Mouse (Mus musculus) intestine, embryonic 14.5 days (tissue): Measurements from ENCODE around the gene Apobec3. TPM values are rescaled to one million over a fixed set of nuclear protein-coding genes. Genes with fewer than 3 reads are reported as not detected.

Experiments used
- ATAC-seq: fragments of 200-750 bp; cut with Nextera tagmentation; replicated peaks from 2 replicates; pipeline ENCODE4 v1.8.0; 2017; ENCODE audit warnings: low read depth, moderate number of reproducible peaks, moderate TSS enrichment, moderate library complexity; ENCODE audit not compliant: low FRiP score, low TSS enrichment
- DNase-seq: peaks from one replicate; pipeline ENCODE4 v3.0.0-alpha.2; 2018; ENCODE audit warnings: low spot score
- H3K27ac ChIP-seq: fragments of 300-500 bp; sonication (generic); 2 replicates; pipeline ENCODE4 v1.5.1; 2014; ENCODE audit warnings: low read depth, mild to moderate bottlenecking, control low read depth
- H3K27me3 ChIP-seq: fragments of 300-500 bp; sonication (generic); replicated peaks from 2 replicates; pipeline ENCODE4 v1.6.1; 2014; ENCODE audit warnings: low read length, control low read depth; ENCODE audit not compliant: control insufficient read depth, insufficient read depth
- H3K36me3 ChIP-seq: fragments of 300-500 bp; sonication (generic); 2 replicates; pipeline ENCODE4 v1.6.1; 2014; ENCODE audit warnings: low read length, control low read depth; ENCODE audit not compliant: control insufficient read depth, insufficient read depth
- H3K4me1 ChIP-seq: fragments of 300-500 bp; sonication (generic); replicated peaks from 2 replicates; pipeline ENCODE4 v1.6.1; 2014; ENCODE audit warnings: low read length, control low read depth, mixed read lengths; ENCODE audit not compliant: control insufficient read depth, insufficient read depth
- H3K4me2 ChIP-seq: fragments of 300-500 bp; sonication (generic); 2 replicates; pipeline ENCODE4 v1.6.1; 2014; ENCODE audit warnings: low read length
- H3K4me3 ChIP-seq: fragments of 300-500 bp; sonication (generic); 2 replicates; pipeline ENCODE4 v1.5.1; 2014; ENCODE audit warnings: low read depth, low read length, control low read depth, mixed read lengths
- H3K9ac ChIP-seq: fragments of 300-500 bp; sonication (generic); 2 replicates; pipeline ENCODE4 v1.6.1; 2014; ENCODE audit warnings: mild to moderate bottlenecking, low read length
- H3K9me3 ChIP-seq: fragments of 300-500 bp; sonication (generic); 2 replicates; pipeline ENCODE4 v1.6.1; 2016; ENCODE audit warnings: low read length, control low read depth; ENCODE audit not compliant: control insufficient read depth
- WGBS: fragments of 180-500 bp; shearing (Covaris S2); extraction: QIAGEN DNeasy Blood & Tissue Kit; methylation state at CpG from one replicate; pipeline ENCODE4 v1.1.7; 2014; 5-methylcytosine and 5-hydroxymethylcytosine counted together
- polyA plus RNA-seq: library from polyadenylated mRNA; unstranded; fragments of >200 nt; fragmentation: Nextera tagmentation; extraction: Ambion mirVana; gene quantifications from 2 replicates; pipeline ENCODE4 v1.2.1, GENCODE M21; 2014

The Apobec3 gene
- polyA plus RNA-seq, 1 experiment from 2014 or later, result 11.3 TPM

DNA sequence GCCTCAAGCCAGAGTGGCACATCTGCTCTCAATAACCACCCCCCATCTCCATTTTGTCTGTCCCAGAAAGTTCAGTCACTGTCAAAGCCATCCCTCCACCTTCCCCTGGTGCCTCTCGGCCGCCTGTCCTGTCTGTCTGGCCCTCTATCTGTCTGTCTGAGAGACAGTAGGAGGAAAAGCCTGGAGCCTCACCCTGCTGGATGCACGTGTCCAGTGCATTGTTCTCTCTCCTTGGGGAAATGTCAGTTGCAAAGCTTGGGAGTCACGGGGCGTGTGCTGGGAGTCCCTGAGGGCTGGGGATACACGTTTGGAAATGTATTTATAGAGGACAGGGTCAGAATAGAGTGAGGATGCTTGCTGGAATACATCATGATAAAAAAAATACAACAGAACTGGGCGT lies 62.0 kb downstream of the Apobec3 start:
- no peak overlapping the region for H3K9ac ChIP-seq
- peaks cover 33% of the 10 kb centered on the region for H3K4me1 ChIP-seq
- DNase-seq (no peak), ATAC-seq (no peak)
- no peaks in the 10 kb centered on the region for H3K27me3 ChIP-seq
- H3K36me3 ChIP-seq, result no peaks in the 10 kb centered on the region
- H3K9me3 ChIP-seq, result no peaks in the 10 kb centered on the region
- no peak overlapping the region for H3K4me2 ChIP-seq
- no peak overlapping the region for H3K4me3 ChIP-seq
- WGBS, result 78% methylated on average over 7 of the region's 7 CpGs
- no peak overlapping the region for H3K27ac ChIP-seq

DNA sequence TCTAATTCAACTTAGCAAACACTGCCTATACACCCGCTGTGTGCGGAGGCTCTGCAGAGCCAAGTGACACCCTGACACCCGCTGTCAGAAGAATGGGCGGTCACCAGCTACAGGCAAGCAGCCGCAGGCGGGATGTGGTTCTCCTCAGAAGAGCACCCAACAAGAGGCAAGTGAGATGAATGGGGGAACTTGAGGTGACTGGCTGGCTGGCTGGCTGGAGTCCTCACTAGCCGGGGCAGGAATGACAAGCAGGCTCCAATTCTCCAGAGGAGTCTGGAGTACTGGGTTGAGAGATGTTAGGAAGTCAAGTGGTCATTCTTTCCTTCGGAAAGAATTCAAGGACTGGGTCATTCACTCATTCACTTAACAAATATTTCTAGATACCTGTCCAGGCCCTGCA lies 65.1 kb downstream of the Apobec3 start:
- no peak for DNase-seq
- H3K27me3 ChIP-seq, result no peaks in the 10 kb centered on the region
- no peaks in the 10 kb centered on the region for H3K36me3 ChIP-seq
- 78% methylated on average over 8 of the region's 8 CpGs for WGBS
- no peak overlapping the region for H3K9ac ChIP-seq
- H3K27ac ChIP-seq, result no peak overlapping the region
- H3K4me2 ChIP-seq, result no peak overlapping the region
- no peak overlapping the region for H3K4me3 ChIP-seq
- no peak for ATAC-seq
- H3K9me3 ChIP-seq, result no peaks in the 10 kb centered on the region
- H3K4me1 ChIP-seq, result peaks cover 12% of the 10 kb centered on the region

DNA sequence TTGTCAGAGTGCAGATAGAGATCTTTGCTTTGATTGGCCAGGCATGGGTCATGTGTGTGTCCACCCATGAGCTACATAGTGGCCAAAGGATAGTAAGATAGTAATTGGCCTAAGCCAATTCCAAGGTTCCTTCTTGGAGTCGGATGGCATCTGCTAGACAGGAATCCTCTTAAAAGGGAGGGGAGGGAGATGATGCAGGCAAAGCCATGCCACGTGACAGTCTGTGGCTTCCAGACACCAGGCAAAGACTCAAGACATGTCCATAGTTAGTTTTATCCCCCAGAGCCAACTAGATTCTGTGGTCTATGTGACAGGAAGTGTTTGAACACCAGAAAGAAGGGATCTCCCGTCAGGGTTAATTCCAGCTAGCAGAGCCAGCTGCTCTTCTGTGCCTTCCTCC lies 67.0 kb downstream of the Apobec3 start:
- H3K4me2 ChIP-seq, result no peak overlapping the region
- H3K27me3 ChIP-seq, result no peaks in the 10 kb centered on the region
- H3K36me3 ChIP-seq, result no peaks in the 10 kb centered on the region
- no peaks in the 10 kb centered on the region for H3K4me1 ChIP-seq
- 46% methylated on average over 3 of the region's 3 CpGs for WGBS
- H3K27ac ChIP-seq, result no peak overlapping the region
- H3K9me3 ChIP-seq, result no peaks in the 10 kb centered on the region
- no peak overlapping the region for H3K9ac ChIP-seq
- ATAC-seq (no peak), DNase-seq (no peak)
- H3K4me3 ChIP-seq, result no peak overlapping the region

DNA sequence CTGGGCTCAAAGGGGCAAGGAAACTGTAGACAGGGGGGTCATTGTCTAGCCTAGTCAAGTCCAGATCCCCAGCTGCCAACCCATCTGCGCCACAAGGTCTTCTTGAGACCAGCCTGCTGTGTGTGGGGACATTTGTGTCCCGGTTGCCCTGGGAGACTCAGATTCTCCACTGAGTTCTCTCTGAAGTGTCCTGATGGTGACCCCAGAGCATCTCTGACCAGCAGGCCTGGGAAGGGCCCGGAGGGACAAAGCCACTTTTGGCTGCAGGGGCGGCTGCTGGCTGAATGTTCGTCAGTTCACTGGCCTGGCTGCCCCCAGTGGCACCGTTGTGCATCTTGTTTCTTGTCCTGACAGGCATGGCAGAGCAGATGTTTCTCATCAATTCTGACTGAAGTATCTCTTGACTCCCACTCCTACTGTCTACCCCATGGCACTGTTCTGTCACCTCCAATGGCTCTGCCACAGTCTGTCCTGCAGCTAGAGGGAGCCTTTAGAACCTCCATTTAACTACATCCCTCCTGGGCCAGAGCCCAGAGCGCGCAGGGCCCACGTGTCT lies 70.0 kb downstream of the Apobec3 start:
- DNase-seq (no peak), ATAC-seq (no peak)
- Histone ChIP-seq H3K9me3 (no peaks in the 10 kb centered on the region), H3K4me2 (no peak overlapping the region), H3K36me3 (no peaks in the 10 kb centered on the region), H3K4me3 (no peak overlapping the region), H3K9ac (no peak overlapping the region), H3K27me3 (no peaks in the 10 kb centered on the region), H3K27ac (no peak overlapping the region), H3K4me1 (no peaks in the 10 kb centered on the region)
- 67% methylated on average over 9 of the region's 9 CpGs for WGBS

DNA sequence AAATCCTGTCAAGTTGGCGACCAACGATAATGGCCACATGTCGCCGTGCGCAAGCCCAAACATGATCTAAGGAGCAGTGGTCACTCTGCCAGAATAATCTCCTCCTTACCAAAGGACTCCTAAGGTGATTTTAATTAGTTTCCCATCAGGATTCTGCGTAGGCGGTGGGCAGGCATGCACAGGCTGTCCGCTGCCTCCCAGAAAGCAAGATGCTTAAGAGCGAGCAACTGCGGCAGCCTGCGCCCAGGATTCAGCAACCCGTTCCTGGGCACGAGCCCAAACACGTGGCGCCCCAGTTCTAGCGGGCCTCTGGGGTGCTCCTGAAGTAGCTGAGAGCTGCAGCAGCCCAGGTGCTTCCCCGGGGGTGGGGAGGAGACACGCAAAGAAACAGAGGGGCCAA lies 71.2 kb downstream of the Apobec3 start:
- ATAC-seq (no peak), DNase-seq (no peak)
- H3K4me1 ChIP-seq, result no peaks in the 10 kb centered on the region
- H3K27ac ChIP-seq, result no peak overlapping the region
- H3K9ac ChIP-seq, result no peak overlapping the region
- no peaks in the 10 kb centered on the region for H3K36me3 ChIP-seq
- no peaks in the 10 kb centered on the region for H3K27me3 ChIP-seq
- H3K4me3 ChIP-seq, result no peak overlapping the region
- H3K4me2 ChIP-seq, result no peak overlapping the region
- no peaks in the 10 kb centered on the region for H3K9me3 ChIP-seq
- 90% methylated on average over 18 of the region's 18 CpGs for WGBS

DNA sequence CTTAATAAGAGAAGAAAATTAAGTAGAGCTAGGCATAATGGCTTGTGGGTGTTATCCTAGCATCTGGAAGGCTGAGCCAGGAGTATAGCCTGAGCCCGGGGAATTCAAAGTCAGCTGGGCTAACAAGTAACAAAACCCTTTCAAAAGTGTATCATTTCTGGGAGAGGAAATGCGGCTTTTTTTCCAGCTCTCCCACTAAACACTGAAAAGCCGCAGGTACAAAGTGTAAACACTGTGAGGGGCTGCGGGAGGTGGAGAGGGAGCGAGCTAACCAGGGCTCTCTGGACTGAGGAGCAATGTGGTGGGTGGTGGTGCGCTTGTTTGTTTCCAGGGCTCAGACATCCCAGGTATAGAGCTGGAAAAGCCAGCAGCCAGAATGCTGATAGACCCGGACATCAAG lies 72.9 kb downstream of the Apobec3 start:
- DNase-seq (no peak), ATAC-seq (no peak)
- 78% methylated on average over 7 of the region's 7 CpGs for WGBS
- H3K27me3 ChIP-seq, result no peaks in the 10 kb centered on the region
- no peaks in the 10 kb centered on the region for H3K4me1 ChIP-seq
- no peaks in the 10 kb centered on the region for H3K36me3 ChIP-seq
- H3K4me2 ChIP-seq, result no peak overlapping the region
- H3K9me3 ChIP-seq, result no peaks in the 10 kb centered on the region
- H3K4me3 ChIP-seq, result no peak overlapping the region
- H3K27ac ChIP-seq, result no peak overlapping the region
- H3K9ac ChIP-seq, result no peak overlapping the region

Other genes starting within 250 kb of the Apobec3 start
- 1.3 and 1.9 TPM in 2 replicates for gene Fam227a, start 232.7 kb upstream of the Apobec3 start, polyA plus RNA-seq
- 36.0 and 39.3 TPM in 2 replicates for gene Cby1, start 232.5 kb upstream of the Apobec3 start, polyA plus RNA-seq
- gene Tomm22, start 220.8 kb upstream of the Apobec3 start, polyA plus RNA-seq, result 244 and 272 TPM in 2 replicates
- gene Josd1, start 203.7 kb upstream of the Apobec3 start, polyA plus RNA-seq, result 13.8 and 16.1 TPM in 2 replicates
- 33.1 and 35.1 TPM in 2 replicates for gene Gtpbp1, start 200.8 kb upstream of the Apobec3 start, polyA plus RNA-seq
- 4.6 and 5.4 TPM in 2 replicates for gene Sun2, start 149.1 kb upstream of the Apobec3 start, polyA plus RNA-seq
- gene Dnal4, start 113.8 kb upstream of the Apobec3 start, polyA plus RNA-seq, result 47.5 and 52.0 TPM in 2 replicates
- 1.4 and 2.2 TPM in 2 replicates for gene Nptxr, start 86.9 kb upstream of the Apobec3 start, polyA plus RNA-seq
- gene Npcd, start 57.4 kb upstream of the Apobec3 start, polyA plus RNA-seq, result not detected in 2 replicates
- gene Cbx6, start 57.0 kb upstream of the Apobec3 start, polyA plus RNA-seq, result 30.7 and 31.6 TPM in 2 replicates
- 4.6 and 6.2 TPM in 2 replicates for gene Cbx7, start 79.5 kb downstream of the Apobec3 start, polyA plus RNA-seq
- gene Pdgfb, start 123.3 kb downstream of the Apobec3 start, polyA plus RNA-seq, result 6.6 and 8.1 TPM in 2 replicates
- gene Syngr1, start 199.7 kb downstream of the Apobec3 start, polyA plus RNA-seq, result 20.7 and 24.3 TPM in 2 replicates
- 1,482 and 1,532 TPM in 2 replicates for gene Rpl3, start 200.2 kb downstream of the Apobec3 start, polyA plus RNA-seq
- 36.1 and 37.5 TPM in 2 replicates for gene Tab1, start 241.5 kb downstream of the Apobec3 start, polyA plus RNA-seq